Comparison of ENCODE assay signal across 29 mouse cellular contexts in genomic region chr5:35538022-35538421, GRCm38 (mm10). TPM values are rescaled to one million over a fixed set of nuclear protein-coding genes. Genes with fewer than 3 reads are reported as not detected.
DNase-seq lines count a peak whose midpoint lies in the region; ATAC-seq lines count a peak whose summit lies in the region.
"Had no signal": no experiment of that assay in that cellular context is flagged by ENCODE, and none has a peak within 500 bp of the region (broad histone marks: within the 10 kb centered on the region; RNA-seq: fewer than 3 reads in every experiment).

No protein-coding gene starts in this region.

- WGBS in heart, embryonic 12.5 days = 70% methylated on average over 3 of the region's 3 CpGs

- no peak overlapping the region for H3K9ac ChIP-seq in heart, embryonic 12.5 days
- H3K9ac ChIP-seq: embryonic facial prominence, embryonic 13.5 days; embryonic facial prominence, embryonic 15.5 days; forebrain, embryonic 12.5 days had no signal

- peak; percentile 36 for DNase-seq in adrenal gland, postnatal 10 days
- DNase-seq in adrenal gland, adult 2 months = no peak
- DNase-seq in gastrocnemius, postnatal 10 days = peak; percentile 50
- DNase-seq in gastrocnemius, adult 8-10 months (ENCODE audit: low spot score in 2 of 2) = no peak
- peak; percentile 39 to 44 for DNase-seq in heart, postnatal 10 days
- DNase-seq: adrenal gland, adult 8-10 months; adrenal gland, postnatal 25 days; B cell, adult 2 months; cerebellum, adult 11 months; cerebellum, adult 18-20 months; cerebellum, adult 8-10 months; cerebellum, adult 9-11 months; cerebellum, postnatal 14 days; cerebellum, postnatal 36 days; embryo, embryonic 11 days had no signal

- ATAC-seq in heart, embryonic 12.5 days (ENCODE audit: insufficient number of reproducible peaks, low FRiP score) = no peak
- ATAC-seq: activated CD4-positive, CD25-positive, alpha-beta regulatory T cell, adult 4 months; CD4-positive, CD25-positive, alpha-beta regulatory T cell, adult 4 months; forebrain, embryonic 14.5 days; forebrain, embryonic 16.5 days; Patski had no signal

- no peaks in the 10 kb centered on the region for H3K9me3 ChIP-seq in heart, embryonic 12.5 days (replicated peaks)
- H3K9me3 ChIP-seq: embryonic facial prominence, embryonic 13.5 days; embryonic facial prominence, embryonic 15.5 days; forebrain, embryonic 10.5 days; forebrain, embryonic 12.5 days; G1E had no signal

- no peak overlapping the region for H3K27ac ChIP-seq in heart, embryonic 12.5 days (ENCODE audit: poor library complexity, severe bottlenecking)
- H3K27ac ChIP-seq: embryonic facial prominence, embryonic 13.5 days; forebrain, embryonic 10.5 days; forebrain, embryonic 12.5 days had no signal

- no peak overlapping the region for H3K4me3 ChIP-seq in heart, embryonic 12.5 days
- H3K4me3 ChIP-seq: embryonic facial prominence, embryonic 13.5 days; embryonic facial prominence, embryonic 15.5 days; erythroblast, embryonic 14.5 days; forebrain, embryonic 10.5 days; forebrain, embryonic 12.5 days had no signal

- intact Hi-C loops in heart, postnatal 10 days (cut with DNase I) = no loop called here

- peaks cover 22% of the 10 kb centered on the region for H3K27me3 ChIP-seq in heart, embryonic 12.5 days (replicated peaks)
- H3K27me3 ChIP-seq: embryonic facial prominence, embryonic 13.5 days; embryonic facial prominence, embryonic 15.5 days; Patski had no signal

- H3K36me3 ChIP-seq in heart, embryonic 12.5 days = no peaks in the 10 kb centered on the region
- H3K36me3 ChIP-seq: embryonic facial prominence, embryonic 13.5 days; embryonic facial prominence, embryonic 15.5 days; forebrain, embryonic 10.5 days; forebrain, embryonic 12.5 days; G1E had no signal

- no peaks in the 10 kb centered on the region for H3K4me1 ChIP-seq in heart, embryonic 12.5 days (replicated peaks)

- no peak overlapping the region for H3K4me2 ChIP-seq in heart, embryonic 12.5 days
- H3K4me2 ChIP-seq: embryonic facial prominence, embryonic 13.5 days; embryonic facial prominence, embryonic 15.5 days; forebrain, embryonic 12.5 days had no signal

RNA-seq across cellular contexts. Expression of gene Cpz, which starts 12.5 kb away (rescaled TPM):
- 1 to 10 TPM; 7.8 to 8.3 TPM for total RNA-seq in adrenal gland, postnatal 10 days (2021)
- total RNA-seq in adrenal gland, adult 2 months (2021) = under 1 TPM; 0.45 to 0.72 TPM
- polyA plus RNA-seq in adrenal gland, adult 2 months (2012; rRNA removed) = 5.5 and 5.7 TPM in 2 replicates
- total RNA-seq in gastrocnemius, postnatal 10 days (2021) = 10 to 100 TPM; 18.3 to 26.3 TPM
- under 1 TPM in 1 of 4 experiments, not detected in 3; 0.25 TPM for total RNA-seq in gastrocnemius, adult 8-10 months (2022)
- 1 to 10 TPM; 6.7 to 7.0 TPM for total RNA-seq in heart, postnatal 10 days (2021)
- 5.8 and 6.0 TPM in 2 replicates for polyA plus RNA-seq in heart, embryonic 12.5 days (2016; fragmentation: Nextera tagmentation; extraction: Ambion mirVana)
- total RNA-seq: CH12.LX; common myeloid progenitor, adult 5-6 weeks had no signal
- polyA plus RNA-seq: activated CD4-positive, CD25-positive, alpha-beta regulatory T cell, adult 4 months; erythroblast, embryonic 14.5 days had no signal

RNA-seq across cellular contexts. Expression of gene Trmt44, which starts 36.8 kb away (rescaled TPM):
- total RNA-seq in adrenal gland, postnatal 10 days (2021) = 1 to 10 TPM; 5.6 to 7.9 TPM
- 1 to 10 TPM; 4.0 to 6.8 TPM for total RNA-seq in adrenal gland, adult 2 months (2021)
- polyA plus RNA-seq in adrenal gland, adult 2 months (2012; rRNA removed) = 4.1 and 5.4 TPM in 2 replicates
- total RNA-seq in gastrocnemius, postnatal 10 days (2021) = 1 to 10 TPM; 2.0 to 3.9 TPM
- total RNA-seq in gastrocnemius, adult 8-10 months (2022) = 1 to 10 TPM; 1.2 to 1.9 (median 1.4) TPM
- 1 to 10 TPM; 3.4 TPM for total RNA-seq in heart, postnatal 10 days (2021)
- polyA plus RNA-seq in heart, embryonic 12.5 days (2016; fragmentation: Nextera tagmentation; extraction: Ambion mirVana) = 5.1 and 5.7 TPM in 2 replicates

RNA-seq across cellular contexts. Expression of gene Acox3, which starts 44.8 kb away (rescaled TPM):
- total RNA-seq in adrenal gland, postnatal 10 days (2021) = 10 to 100 TPM; 30.5 to 41.1 TPM
- total RNA-seq in adrenal gland, adult 2 months (2021) = 10 to 100 TPM; 56.9 to 62.1 TPM
- polyA plus RNA-seq in adrenal gland, adult 2 months (2012; rRNA removed) = 58.2 and 60.7 TPM in 2 replicates
- total RNA-seq in gastrocnemius, postnatal 10 days (2021) = 10 to 100 TPM; 11.1 to 14.5 TPM
- total RNA-seq in gastrocnemius, adult 8-10 months (2022) = 10 to 100 TPM; 14.6 to 20.0 (median 17.2) TPM
- 10 to 100 TPM; 27.6 to 29.8 TPM for total RNA-seq in heart, postnatal 10 days (2021)
- 10.6 and 12.4 TPM in 2 replicates for polyA plus RNA-seq in heart, embryonic 12.5 days (2016; fragmentation: Nextera tagmentation; extraction: Ambion mirVana)

Comparison
In these comparisons a context has a peak if more than half of its experiments do, and no peak if none do; other contexts are left out.
1. DNase-seq: peak in adrenal gland, postnatal 10 days (single experiment), gastrocnemius, postnatal 10 days (single experiment) and heart, postnatal 10 days (2 of 2); none in adrenal gland, adult 2 months (single experiment) and gastrocnemius, adult 8-10 months (0 of 2).
2. RNA of gene Cpz, which starts 12.5 kb away (total RNA-seq): 18.3 to 26.3 TPM in gastrocnemius, postnatal 10 days, 7.8 to 8.3 TPM in adrenal gland, postnatal 10 days and 6.7 to 7.0 TPM in heart, postnatal 10 days; 0.45 to 0.72 TPM in adrenal gland, adult 2 months and 0.25 TPM in gastrocnemius, adult 8-10 months; every median in the first group is over 4 times any median in the second.